Mouse (Mus musculus): ENCODE data around the gene Mbtd1.
A peak's percentile ranks its signal among the peaks of the same experiment; 100 is the strongest.

Gene Mbtd1

GRCm38 (mm10) chr11:93948887-93949567, 63.4 kb downstream of the Mbtd1 start:
- no peak for DNase-seq (ENCODE audit: low spot score)

DNA sequence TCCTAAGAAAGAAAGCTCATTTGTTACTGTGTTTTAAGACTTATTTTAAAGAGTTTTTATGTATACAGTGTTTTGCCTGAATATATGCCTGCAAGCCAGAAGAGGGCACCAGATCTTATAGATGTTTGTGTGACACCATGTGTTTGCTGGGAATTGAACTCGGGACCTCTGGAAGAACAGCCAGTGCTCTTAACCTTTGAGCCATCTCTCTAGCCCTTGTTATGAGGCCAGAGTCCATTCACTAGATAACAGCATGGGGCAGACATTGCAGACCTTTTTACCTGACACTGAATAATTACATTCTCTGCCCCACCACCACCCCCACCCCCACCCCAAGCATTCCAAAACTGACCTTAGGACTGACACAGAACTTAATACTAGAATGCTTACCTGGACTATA, 64.4 kb downstream of the Mbtd1 start:
- DNase-seq (ENCODE audit: low spot score) = no peak

DNA sequence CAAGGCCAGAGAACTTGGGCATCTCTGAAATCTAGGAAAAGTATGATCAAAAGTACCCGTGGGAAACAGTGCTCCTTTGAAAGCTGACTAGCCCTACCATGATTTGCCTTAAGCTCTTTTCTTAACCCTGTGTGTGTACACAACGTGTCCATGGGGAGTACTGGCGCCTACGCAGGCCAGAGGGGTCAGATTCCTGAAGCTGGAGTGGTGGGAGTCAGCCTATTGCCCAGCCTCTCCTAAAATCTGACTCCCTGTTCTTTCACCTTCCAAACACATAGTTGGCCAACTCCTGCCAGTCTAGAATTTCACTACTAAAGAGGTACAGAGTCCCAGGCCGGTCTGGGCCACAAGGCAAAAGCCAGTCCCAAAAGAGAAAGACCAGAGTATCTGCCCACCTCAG, 66.7 kb downstream of the Mbtd1 start:
- DNase-seq (ENCODE audit: low spot score) = no peak

DNA sequence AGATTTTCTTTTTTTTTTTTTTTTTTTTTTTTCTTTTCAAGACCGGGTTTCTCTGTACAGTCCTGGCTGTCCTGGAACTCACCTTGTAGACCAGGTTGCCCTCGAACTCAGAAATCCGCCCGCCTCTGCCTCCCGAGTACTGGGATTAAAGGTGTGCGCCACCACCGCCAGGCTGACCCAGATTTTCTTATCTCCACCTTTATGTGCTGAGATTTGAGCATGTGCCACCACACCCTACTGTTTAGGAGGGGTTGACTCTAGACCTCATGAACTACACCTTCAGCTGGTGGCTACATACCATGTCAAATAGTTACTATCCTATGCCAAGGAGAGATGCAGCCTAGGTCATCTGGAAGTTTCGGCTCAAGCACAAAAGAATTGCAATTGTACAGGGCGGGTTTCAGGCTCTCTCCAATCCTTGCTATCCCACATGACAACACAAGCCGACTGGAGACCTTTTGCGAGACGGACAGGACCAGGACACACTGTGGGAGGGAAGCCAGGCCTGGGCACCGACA, 69.1 kb downstream of the Mbtd1 start:
- DNase-seq (ENCODE audit: low spot score) = no peak

GRCm38 (mm10) chr11:93955256-93956150, 69.9 kb downstream of the Mbtd1 start:
- DNase-seq (ENCODE audit: low spot score) = peak; percentile 90

DNA sequence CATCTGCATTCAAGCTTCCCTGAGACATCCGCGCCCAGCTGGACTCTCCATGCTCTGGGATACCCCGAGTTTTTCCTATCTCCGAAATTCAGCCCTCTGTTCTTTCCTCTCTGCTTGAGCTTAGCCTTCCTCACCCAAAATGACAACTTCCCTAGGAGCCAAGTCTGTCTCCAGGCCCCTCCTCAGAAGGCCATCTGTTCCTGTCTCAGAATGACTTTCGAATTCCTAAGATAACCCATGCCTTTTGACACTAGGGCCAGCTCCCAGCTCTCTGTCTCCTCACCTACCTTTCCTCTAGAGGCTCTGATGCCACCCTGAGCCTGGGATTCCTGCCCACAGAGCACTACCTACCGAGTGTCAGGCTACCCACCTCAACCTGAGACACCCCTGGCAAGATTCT, 70.5 kb downstream of the Mbtd1 start, which contains the start of gene Nme2:
Nme2 (minus strand) TSS at position 101 of the 400 bp plus-strand sequence.
- peak; percentile 52 for DNase-seq (ENCODE audit: low spot score)

DNA sequence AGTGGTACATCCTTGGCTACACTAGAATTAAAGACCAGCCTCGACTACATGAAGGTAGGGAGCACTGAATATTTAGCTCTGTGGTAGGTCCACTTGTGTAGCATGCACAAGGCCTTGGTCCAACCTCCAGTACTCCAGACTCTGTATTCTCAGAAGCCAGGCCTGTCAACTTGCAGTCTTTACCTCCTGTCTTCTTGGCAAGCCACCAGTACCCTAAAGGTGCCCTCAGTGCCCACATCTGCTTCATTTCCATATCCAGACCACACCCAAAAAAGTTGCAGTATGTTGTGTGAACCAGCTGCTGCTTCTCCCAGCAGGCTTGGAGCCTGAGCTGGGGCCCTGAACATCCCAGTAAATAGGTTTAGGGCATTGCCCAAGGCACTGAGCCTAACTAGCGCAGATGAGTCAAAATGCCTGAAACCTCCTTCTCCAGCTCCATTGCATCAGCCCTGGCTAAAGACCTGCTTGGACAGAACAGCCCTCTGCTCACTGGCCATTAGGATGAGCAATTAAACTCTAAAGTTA, 71.4 kb downstream of the Mbtd1 start:
- DNase-seq (ENCODE audit: low spot score) = peak; percentile 32

DNA sequence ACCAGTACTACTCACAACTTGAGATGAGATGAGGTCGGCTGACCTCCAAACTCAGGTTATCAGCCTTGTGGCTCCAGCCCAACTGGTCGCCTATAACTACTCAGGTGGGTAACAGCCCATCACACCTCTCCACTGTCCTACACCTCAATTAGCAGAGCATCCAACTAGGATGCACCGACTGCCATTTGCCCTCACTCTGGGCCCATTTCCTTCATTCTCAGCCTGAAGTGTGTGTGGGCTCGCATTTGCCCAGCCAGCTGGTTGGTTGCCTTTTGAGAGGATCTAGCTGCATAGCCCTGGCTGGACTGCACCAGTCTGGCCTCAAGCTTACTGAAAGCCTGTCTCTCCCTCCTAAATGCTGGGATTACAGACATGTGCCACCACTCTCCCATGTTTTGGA, 72.1 kb downstream of the Mbtd1 start:
- no peak for DNase-seq (ENCODE audit: low spot score)

GRCm38 (mm10) chr11:93961482-93961881, 75.8 kb downstream of the Mbtd1 start:
- DNase-seq (ENCODE audit: low spot score) = no peak

DNA sequence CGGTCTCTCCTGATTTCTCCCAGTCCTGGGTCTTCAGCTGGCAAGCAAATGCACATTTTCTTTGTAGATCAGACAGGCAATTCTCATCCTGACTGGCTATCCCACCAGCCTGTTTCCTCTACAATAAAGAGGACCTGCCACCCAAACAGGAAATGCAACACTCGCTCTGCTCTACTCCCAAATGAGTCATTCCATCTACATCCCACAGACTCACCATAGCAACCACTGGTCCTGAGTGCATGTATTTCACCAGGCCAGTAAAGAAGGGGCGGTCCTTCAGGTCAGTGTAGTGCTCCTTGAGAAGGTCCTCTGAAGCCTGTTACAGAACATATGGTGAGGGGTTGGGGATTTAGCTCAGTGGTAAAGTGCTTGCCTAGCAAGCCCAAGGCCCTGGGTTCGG, 77.4 kb downstream of the Mbtd1 start:
- peak; percentile 70 for DNase-seq (ENCODE audit: low spot score)

- no peak for DNase-seq (ENCODE audit: low spot score)
Observed at GRCm38 (mm10) chr11:93965391-93965790, 79.7 kb downstream of the Mbtd1 start.

GRCm38 (mm10) chr11:93967381-93967780, 81.7 kb downstream of the Mbtd1 start:
- DNase-seq (ENCODE audit: low spot score) = peak; percentile 31

GRCm38 (mm10) chr11:93968005-93968847, 82.6 kb downstream of the Mbtd1 start, which contains the start of the genes Gm20390 and Nme1:
Gm20390 (minus strand) TSS chr11:93968293.
Nme1 (minus strand) TSS chr11:93968521.
- peak; percentile 98 for DNase-seq (ENCODE audit: low spot score)

- no peak for DNase-seq (ENCODE audit: low spot score)
Observed at GRCm38 (mm10) chr11:93968848-93969128, 83.1 kb downstream of the Mbtd1 start.

DNA sequence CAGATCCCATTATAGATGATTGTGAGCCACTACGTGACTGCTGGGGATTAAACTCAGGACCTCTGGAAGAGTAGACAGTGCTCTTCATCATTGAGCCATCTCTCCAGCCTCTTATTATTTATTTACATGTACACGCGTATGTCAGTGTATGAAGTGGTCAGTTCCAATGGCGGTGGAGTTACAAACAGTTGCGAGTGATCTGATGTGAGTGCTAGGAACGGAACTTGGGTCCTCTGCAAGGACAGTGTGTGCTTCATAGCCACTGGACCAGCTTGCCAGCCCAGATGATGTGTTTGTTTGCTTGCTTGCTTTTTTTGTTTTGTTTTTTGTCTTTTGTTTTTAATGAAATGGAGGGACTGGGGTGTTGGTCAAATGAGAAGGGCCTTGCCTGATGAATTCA, 83.5 kb downstream of the Mbtd1 start:
- DNase-seq (ENCODE audit: low spot score) = no peak

DNA sequence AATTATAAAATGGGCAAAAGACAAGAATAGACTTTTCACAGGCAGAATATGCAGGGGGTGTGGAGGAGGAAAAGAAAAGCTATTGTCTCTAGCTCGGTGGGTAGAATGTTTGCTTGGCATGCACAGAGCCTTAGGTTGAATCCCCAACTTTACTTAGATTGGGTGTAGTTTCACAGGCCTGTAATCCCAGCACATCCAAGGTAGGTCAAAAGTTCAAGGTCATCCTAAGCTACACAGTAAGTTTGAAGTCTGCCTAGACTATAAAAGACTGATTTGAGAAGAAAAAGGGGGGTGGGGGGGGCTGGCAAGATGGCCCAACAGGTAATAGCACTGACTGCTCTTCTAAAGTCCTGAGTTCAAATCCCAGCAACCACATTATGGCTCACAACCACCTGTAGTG, 84.1 kb downstream of the Mbtd1 start:
- no peak for DNase-seq (ENCODE audit: low spot score)

DNA sequence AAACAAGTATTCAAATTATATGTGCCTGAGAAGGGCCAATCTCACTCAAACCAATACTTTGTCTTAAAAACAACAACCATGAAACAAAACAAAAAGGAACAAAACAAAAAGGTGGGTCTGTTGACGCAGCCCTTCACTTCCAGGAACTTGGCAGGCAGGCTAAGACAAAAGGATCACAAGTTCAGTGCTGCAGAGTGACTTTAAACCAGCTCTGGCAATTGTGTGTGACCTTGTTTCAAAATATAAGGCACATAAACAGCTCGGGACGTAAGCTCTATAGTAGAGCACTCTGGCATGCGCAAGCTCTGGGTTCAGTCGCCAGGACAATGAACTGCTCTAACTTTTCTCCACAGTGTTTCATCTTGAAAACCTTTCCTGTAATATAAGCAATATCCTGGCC, 87.3 kb downstream of the Mbtd1 start:
- no peak for DNase-seq (ENCODE audit: low spot score)

DNA sequence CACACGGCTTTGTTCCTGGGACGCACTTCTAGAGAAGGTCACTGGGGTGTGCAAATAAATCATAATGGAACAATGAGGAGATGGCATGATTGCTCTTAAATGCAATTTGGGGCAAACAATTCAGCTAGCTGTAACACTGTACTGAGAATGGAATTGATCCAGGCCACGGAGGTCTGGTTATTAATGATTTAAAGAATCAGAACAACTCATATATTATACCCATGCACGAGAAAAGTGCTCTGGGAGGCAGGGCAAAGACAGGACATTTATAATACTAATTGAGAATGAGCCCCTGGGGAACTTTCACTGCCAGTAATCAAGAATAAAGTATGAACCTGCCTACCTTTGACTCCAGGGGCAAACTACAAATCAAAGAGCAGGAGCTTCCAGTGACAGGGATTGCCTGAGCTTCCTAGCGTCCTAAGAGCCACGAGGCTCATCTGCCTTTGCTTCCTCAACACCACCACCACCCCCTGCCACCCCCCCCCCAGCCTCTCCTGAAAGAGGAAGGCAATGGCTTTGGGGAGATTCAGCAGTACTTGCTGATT, 93.9 kb downstream of the Mbtd1 start:
- DNase-seq (ENCODE audit: low spot score) = no peak

GRCm38 (mm10) chr11:93984619-93985018, 99.0 kb downstream of the Mbtd1 start:
- DNase-seq (ENCODE audit: low spot score) = no peak

GRCm38 (mm10) chr11:93985265-93985664, 99.6 kb downstream of the Mbtd1 start:
- no peak for DNase-seq (ENCODE audit: low spot score)

- no peak for DNase-seq (ENCODE audit: low spot score)
Observed at GRCm38 (mm10) chr11:93986298-93986697, 100.6 kb downstream of the Mbtd1 start.

GRCm38 (mm10) chr11:93987026-93987425, 101.4 kb downstream of the Mbtd1 start:
- no peak for DNase-seq (ENCODE audit: low spot score)
